Mouse (Mus musculus) kidney, postnatal 14 days (tissue): ENCODE data around the gene Ppt1.
"Not testable (repeated sequence)": the region's sequence is repeated elsewhere in the genome, so short reads cannot be mapped to it uniquely, and the experiment has no call there.

Source experiments
- DNase-seq: peaks from one replicate; pipeline ENCODE4 v3.0.0; 2022; ENCODE audit warnings: mixed read lengths

Gene Ppt1

GRCm38 (mm10) chr4:122835530-122836402, at the start of gene Ppt1:
TSS of gene Ppt1 (plus strand) at chr4:122836242.
- DNase-seq, result peak; percentile 91

DNA sequence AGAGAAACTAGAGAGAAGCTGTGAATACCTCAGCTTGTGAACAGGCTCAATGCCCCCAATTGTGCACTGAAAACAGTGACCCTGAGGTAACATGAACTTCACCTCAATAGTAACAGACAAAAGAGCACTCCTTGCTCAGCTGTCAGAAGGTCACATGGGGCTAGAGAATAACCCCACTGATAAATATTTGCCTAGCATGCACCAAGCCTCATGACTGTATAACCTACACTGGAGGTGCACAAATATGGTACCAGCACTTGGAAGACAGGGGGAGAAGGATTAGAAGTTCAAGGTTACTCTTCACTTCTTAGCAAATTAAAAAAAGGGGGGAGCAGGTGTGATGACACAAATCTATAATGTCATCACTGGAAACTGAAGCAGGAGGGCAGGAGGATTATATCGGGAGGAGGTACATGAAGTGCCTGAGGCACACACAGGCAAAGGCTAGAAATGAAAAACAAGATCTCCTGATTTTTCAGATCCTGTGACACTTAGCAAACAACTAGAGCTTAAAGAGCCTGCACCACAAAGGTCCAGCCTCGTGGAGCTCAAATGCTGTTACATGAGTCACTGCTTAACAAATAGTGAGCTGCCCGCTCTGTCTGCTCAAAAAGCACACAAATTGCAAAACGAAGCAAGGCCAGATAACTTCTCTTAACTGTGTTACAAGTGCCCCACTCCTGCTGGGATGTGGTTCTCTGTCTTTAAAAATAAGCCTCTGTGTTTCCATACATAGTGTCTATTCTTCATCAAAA, 46.5 kb upstream of the Ppt1 start:
- no peak for DNase-seq

DNA sequence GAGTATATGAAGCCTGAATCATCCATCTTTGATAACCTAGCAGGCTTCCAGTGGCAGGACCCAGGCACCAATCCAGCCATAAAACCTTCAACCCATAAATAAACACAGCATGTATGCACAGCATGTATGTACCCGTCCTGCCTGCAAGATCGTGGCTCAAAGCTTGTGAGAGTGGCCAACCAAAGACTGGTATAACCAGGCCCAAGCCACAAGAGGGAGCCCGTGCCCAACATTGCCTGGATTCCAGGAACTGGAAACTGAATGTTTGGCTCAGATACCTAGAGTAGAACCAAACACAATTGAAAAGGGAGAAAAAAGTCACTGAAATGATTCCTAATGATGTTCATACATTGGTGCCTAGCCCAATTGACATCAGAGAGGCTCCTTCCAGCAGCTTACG, 27.9 kb upstream of the Ppt1 start:
- DNase-seq, result peak; percentile 60

DNA sequence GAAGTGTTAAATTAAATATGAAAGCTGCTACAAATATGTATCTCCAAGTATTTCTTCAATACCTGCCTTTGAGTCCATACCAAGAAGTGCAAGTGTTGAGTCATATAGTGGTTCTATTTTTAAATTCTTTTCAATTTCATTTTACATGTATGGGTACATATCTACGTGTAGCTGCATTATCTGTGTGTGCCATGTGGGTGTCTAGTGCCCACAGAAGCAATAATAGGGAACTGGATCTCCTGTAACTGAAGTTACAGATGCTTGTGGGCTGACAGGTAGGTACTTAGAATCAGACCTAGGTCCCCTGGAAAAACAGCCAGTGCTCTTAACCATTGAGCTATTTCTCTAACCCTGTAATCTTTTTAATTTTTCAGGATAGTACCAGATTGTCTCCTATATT, 24.9 kb upstream of the Ppt1 start:
- no peak for DNase-seq

GRCm38 (mm10) chr4:122811824-122812223, 24.2 kb upstream of the Ppt1 start:
- no peak for DNase-seq

DNA sequence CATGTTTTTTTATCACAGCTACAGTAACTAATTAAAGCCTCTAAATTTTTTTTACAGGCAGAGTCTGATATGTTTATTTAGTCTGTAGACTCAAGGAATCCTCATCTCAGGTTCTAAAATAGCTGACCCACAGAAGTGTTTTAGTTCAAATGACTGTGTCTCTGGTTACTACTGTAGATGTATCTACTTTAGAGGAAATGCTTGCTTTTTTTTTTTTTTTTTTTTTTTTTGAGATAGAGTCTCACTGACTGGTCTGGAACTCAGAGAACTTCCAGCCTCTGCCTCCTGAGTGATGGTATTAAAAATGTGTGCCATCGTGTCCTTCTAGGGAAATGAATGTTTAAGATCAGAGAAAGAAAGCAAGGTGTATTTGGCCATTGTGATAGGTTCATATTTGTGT, 19.8 kb upstream of the Ppt1 start:
- no peak for DNase-seq

- DNase-seq, result not testable (repeated sequence)
Observed at GRCm38 (mm10) chr4:122820941-122821340, 15.1 kb upstream of the Ppt1 start.

- no peak for DNase-seq
Observed at GRCm38 (mm10) chr4:122827651-122828050, 8.4 kb upstream of the Ppt1 start.

- DNase-seq, result no peak
Observed at GRCm38 (mm10) chr4:122829339-122829738, 6.7 kb upstream of the Ppt1 start.

- no peak for DNase-seq
Observed at GRCm38 (mm10) chr4:122831888-122832287, 4.2 kb upstream of the Ppt1 start.

DNA sequence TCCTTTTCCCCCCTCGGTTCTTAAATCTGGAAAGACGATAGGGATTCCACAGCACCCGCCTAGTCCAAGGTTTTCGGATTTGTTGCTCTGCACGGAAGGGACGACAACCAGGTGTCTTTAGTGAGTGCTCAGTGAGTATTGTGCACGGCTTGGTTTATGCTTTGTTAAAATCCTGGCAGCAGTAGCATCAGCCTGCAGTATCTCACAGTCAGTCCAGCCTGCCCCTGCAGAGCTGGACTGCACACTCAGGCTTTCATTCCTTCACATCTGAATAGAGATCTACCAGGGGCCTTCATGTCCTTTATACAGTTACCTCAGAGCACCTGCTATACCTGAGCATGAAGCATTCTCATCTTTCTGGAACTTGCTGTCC, 347 bp downstream of the Ppt1 start:
- no peak for DNase-seq

GRCm38 (mm10) chr4:122837180-122837730, 1.2 kb downstream of the Ppt1 start:
- DNase-seq, result no peak

- DNase-seq, result no peak
Observed at GRCm38 (mm10) chr4:122837994-122838393, 2.0 kb downstream of the Ppt1 start.

- DNase-seq, result no peak
Observed at GRCm38 (mm10) chr4:122838416-122838815, 2.4 kb downstream of the Ppt1 start.

- peak; percentile 10 for DNase-seq
Observed at GRCm38 (mm10) chr4:122848150-122848621, 12.1 kb downstream of the Ppt1 start.

GRCm38 (mm10) chr4:122851535-122851934, 15.5 kb downstream of the Ppt1 start:
- no peak for DNase-seq

DNA sequence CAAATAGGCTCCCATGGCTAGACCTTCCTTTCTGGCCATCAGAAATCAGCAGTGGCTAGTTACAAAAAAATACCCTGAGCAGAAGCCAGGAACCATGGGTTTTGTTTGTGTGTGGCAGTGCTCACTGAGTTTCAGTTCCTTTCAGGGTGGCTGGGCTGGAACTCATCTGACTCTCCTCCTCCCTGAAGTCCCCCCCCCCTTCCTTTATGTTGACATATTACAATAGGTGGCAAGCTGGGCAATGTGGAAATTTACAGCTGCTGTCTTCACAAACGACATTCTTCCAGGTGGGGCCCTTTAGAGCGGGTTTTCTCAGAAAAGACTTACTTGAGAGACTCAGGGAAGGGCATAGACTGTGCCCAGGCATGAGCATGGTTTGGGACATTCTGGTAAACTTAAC, 17.6 kb downstream of the Ppt1 start:
- DNase-seq, result no peak

DNA sequence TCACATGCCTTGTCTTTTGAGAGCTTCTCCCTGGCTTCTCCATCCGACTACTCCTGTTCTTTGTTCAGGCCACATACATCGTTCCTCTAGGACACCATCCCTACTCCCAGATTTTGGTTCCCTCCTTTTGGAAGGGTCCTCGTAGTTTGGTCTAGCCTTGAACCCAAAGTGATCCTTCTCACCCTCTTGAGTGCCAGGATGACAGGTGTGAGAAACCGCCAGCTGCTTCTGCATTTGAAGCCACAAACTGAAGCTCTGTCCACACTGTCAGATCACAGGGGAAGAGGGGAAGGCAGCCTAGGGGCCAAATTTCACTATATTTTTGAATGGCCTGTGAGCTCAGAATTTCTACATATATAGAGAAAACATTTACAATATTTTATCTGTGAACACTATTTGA, 18.7 kb downstream of the Ppt1 start:
- DNase-seq, result no peak

GRCm38 (mm10) chr4:122857909-122858308, 21.9 kb downstream of the Ppt1 start:
- no peak for DNase-seq

DNA sequence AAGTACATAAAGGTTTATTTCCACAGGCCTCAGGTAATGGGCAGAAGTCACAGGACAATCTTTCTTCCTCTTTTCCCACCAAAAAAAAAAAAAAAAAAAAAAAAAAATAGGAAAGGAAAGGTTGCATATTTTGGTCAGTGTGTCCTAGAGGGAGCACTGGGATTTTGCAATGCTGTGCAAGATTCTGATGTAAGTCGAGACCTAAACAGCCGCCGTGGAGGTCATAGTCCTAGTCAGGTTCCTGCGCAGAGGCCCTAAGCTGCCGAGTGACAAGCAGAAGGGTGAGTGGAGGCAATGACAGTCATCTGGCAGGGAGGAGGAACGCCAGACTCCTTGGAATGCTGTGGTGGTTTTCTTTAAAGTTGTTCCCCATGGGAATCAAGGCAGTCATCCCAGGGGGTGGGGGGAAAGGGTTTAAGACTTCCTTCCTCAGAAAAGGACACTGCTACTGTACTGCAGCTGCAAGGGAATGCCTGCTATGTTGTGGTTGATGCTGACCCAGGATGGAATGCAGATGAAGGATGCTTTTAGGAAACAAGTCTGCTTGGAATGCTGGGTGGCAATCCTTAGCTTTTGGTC, 23.1 kb downstream of the Ppt1 start:
- peak; percentile 60 for DNase-seq

DNA sequence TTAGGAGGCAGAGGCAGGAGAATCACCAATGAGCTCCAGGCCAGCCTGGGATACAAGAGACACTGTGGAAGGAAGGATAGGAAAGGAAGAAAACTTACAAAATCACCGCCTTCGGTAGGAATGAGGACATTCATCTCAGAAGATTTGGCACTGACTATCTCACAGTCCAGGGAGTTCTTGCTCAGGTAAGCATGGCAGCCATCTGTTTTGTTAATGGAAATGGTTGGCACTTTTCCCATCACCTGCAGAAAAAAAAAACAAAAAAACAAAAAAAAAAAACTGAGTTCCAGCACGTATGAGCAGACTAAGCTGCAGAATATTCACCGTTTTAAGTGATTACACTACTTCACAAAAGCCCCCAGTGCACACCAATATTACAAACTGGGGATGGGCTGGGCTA, 25.8 kb downstream of the Ppt1 start:
- no peak for DNase-seq

DNA sequence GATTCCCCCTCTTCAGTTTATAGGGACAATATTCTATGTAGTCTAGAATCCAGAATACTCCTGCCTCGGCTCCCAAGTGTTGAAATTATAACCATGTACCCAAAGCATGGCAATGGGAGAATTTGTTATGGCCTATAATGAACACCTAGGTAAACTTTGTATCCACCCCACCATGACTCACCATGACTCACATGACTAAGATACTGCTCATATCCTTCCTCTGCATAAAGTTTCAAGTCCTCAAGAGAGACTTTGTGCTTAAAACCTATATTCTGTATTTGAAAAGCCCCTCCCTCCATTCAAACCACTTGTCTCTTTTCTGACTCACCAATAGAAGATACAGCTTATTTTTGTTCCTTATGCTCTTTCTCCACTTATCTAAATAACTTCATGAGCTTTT, 32.0 kb downstream of the Ppt1 start:
- no peak for DNase-seq

GRCm38 (mm10) chr4:122870027-122870426, 34.0 kb downstream of the Ppt1 start:
- DNase-seq, result peak; percentile 24
